Mouse (Mus musculus) neural tube, embryonic 14.5 days (tissue): ENCODE measurements around the gene Agap1. TPM values are rescaled to one million over a fixed set of nuclear protein-coding genes. Genes with fewer than 3 reads are reported as not detected.

Experiments
- ATAC-seq: fragments of 200-750 bp; cut with Nextera tagmentation; 2 replicates; pipeline ENCODE4 v1.8.0; 2017; ENCODE audit warnings: low read depth, mild to moderate bottlenecking, moderate TSS enrichment, moderate library complexity
- H3K27ac ChIP-seq: fragments of 300-500 bp; sonication (generic); 2 replicates; pipeline ENCODE4 v1.5.1; 2014; ENCODE audit warnings: low read depth, mild to moderate bottlenecking, control low read depth, low read length, moderate library complexity, mixed read lengths
- H3K27me3 ChIP-seq: fragments of 300-500 bp; sonication (generic); 2 replicates; pipeline ENCODE4 v1.6.1; 2014; ENCODE audit warnings: low read length; ENCODE audit not compliant: control insufficient read depth, insufficient read depth
- H3K36me3 ChIP-seq: fragments of 300-500 bp; sonication (generic); 2 replicates; pipeline ENCODE4 v1.6.1; 2014; ENCODE audit warnings: low read length, mixed read lengths; ENCODE audit not compliant: control insufficient read depth, insufficient read depth
- H3K4me1 ChIP-seq: fragments of 300-500 bp; sonication (generic); 2 replicates; pipeline ENCODE4 v1.6.1; 2014; ENCODE audit warnings: low read length; ENCODE audit not compliant: control insufficient read depth, insufficient read depth
- H3K4me2 ChIP-seq: fragments of 300-500 bp; sonication (generic); 2 replicates; pipeline ENCODE4 v1.6.1; 2014; ENCODE audit warnings: mild to moderate bottlenecking, low read depth, low read length, control low read depth
- H3K4me3 ChIP-seq: fragments of 300-500 bp; sonication (generic); 2 replicates; pipeline ENCODE4 v1.5.1; 2014; ENCODE audit warnings: low read depth, low read length, control low read depth, mixed read lengths
- H3K9ac ChIP-seq: fragments of 300-500 bp; sonication (generic); replicated peaks from 2 replicates; pipeline ENCODE4 v1.6.1; 2014; ENCODE audit warnings: low read depth, mild to moderate bottlenecking, control low read depth, low read length, mixed read lengths
- H3K9me3 ChIP-seq: fragments of 300-500 bp; sonication (generic); 2 replicates; pipeline ENCODE4 v1.6.1; 2016; ENCODE audit warnings: low read length; ENCODE audit not compliant: control insufficient read depth
- WGBS: fragments of 180-500 bp; shearing (Covaris S2); extraction: QIAGEN DNeasy Blood & Tissue Kit; methylation state at CpG from one replicate; pipeline ENCODE4 v1.1.7; 2014; 5-methylcytosine and 5-hydroxymethylcytosine counted together
- polyA plus RNA-seq: library from polyadenylated mRNA; unstranded; fragments of >200 nt; fragmentation: Nextera tagmentation; extraction: Ambion mirVana; gene quantifications from 2 replicates; pipeline ENCODE4 v1.2.1, GENCODE M21; 2014

The Agap1 gene
- polyA plus RNA-seq, 1 experiment from 2014 or later = 76.4 TPM

DNA sequence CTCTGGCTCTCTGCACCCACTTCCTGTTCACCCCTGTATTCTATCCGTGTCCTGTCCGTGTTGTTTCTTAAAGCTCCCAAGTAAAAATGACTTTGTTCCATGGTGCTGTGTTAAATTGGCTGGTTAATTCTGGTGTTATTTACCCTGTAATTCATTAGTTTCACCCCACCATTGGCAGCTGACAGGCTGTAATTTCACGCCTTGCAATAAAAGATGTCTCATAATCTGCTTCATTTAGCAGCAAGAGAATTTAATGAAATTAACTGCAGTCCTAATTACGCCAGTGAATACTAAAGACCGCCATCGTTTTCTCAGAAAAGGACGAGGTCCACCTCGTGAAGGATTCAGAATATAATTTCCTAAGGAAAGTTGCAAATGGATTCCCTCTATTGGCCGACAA, 245.6 kb downstream of the Agap1 start:
- Histone ChIP-seq H3K4me1 (peaks cover 40% of the 10 kb centered on the region), H3K27ac (no peak overlapping the region), H3K36me3 (0 out of 2 replicates have a peak, but pooled peaks cover 3% of the 10 kb centered on the region), H3K27me3 (no peaks in the 10 kb centered on the region), H3K9me3 (no peaks in the 10 kb centered on the region), H3K9ac (no peak overlapping the region), H3K4me2 (no peak overlapping the region), H3K4me3 (no peak overlapping the region)
- no peak for ATAC-seq
- WGBS = 41% methylated on average over 9 of the region's 9 CpGs

DNA sequence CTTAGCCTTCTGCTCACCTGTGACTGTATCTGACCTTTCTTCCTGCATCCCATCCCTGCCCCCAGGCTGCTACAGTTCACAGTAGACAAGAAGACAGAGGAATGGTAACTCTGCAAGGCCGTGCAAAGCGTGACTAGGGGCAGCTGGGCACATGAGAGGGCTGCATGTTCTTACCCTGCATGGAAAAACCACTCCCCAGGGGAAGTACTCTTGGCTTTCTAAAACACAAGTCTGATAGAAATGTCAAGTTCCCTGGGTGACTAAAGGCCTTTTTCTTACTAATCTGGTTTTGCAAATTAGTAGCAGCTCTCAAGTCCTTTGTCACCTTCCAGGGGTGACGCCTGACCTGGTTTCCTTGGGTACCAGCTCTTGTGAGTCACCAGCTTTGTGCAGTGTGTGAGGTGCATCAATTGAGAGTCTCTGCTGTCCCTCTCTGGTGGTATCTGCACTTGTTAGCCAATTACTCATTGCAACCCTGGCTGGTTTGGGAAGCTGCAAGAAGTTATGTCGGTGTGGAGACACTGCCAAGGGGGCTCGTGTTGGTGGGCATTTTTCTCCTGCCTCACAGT, 246.6 kb downstream of the Agap1 start:
- H3K36me3 ChIP-seq = no peaks in the 10 kb centered on the region; the same call in 1 of the 2 replicates
- 85% methylated on average over 5 of the region's 5 CpGs for WGBS
- no peaks in the 10 kb centered on the region for H3K27me3 ChIP-seq
- no peak overlapping the region for H3K4me2 ChIP-seq
- no peak overlapping the region for H3K27ac ChIP-seq
- H3K9me3 ChIP-seq = no peaks in the 10 kb centered on the region
- H3K4me1 ChIP-seq = peaks cover 40% of the 10 kb centered on the region
- no peak for ATAC-seq
- no peak overlapping the region for H3K9ac ChIP-seq
- H3K4me3 ChIP-seq = no peak overlapping the region

- H3K9ac ChIP-seq = no peak overlapping the region
- no peaks in the 10 kb centered on the region; the same call in 1 of the 2 replicates for H3K36me3 ChIP-seq
- no peaks in the 10 kb centered on the region for H3K9me3 ChIP-seq
- peaks cover 40% of the 10 kb centered on the region for H3K4me1 ChIP-seq
- peak; percentile 42; the same call in 1 of the 2 replicates for ATAC-seq
- no peaks in the 10 kb centered on the region for H3K27me3 ChIP-seq
- WGBS = 5% methylated on average over 13 of the region's 13 CpGs
- H3K4me2 ChIP-seq = no peak overlapping the region
- no peak overlapping the region for H3K4me3 ChIP-seq
- no peak overlapping the region for H3K27ac ChIP-seq
Measured at GRCm38 (mm10) chr1:89703294-89703693, 248.7 kb downstream of the Agap1 start.

GRCm38 (mm10) chr1:89705670-89706069, 251.1 kb downstream of the Agap1 start:
- Histone ChIP-seq H3K9me3 (no peaks in the 10 kb centered on the region), H3K9ac (no peak overlapping the region), H3K4me3 (no peak overlapping the region), H3K27me3 (no peaks in the 10 kb centered on the region), H3K27ac (no peak overlapping the region), H3K4me1 (peaks cover 28% of the 10 kb centered on the region), H3K36me3 (no peaks in the 10 kb centered on the region; the same call in 1 of the 2 replicates), H3K4me2 (no peak overlapping the region)
- 94% methylated on average over 6 of the region's 6 CpGs for WGBS
- ATAC-seq = no peak

DNA sequence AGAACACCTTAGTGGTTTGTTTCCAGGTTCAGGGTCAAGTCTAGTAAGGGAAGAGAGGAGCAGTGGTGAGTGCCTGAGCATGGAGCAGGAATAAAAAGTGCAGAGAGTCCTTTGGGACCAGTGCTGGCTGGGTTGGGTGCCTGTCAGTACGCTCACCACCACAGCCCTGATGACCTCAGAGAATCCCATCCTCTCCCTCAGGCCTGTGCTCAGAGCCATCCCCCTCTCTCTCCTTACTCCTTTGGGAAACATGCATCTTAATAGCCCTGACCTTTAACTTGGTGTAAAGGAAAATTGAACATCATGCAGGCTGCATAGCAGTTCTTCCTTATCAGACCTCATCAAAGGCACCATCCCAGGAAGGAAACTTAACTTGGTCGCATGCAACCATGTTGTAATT, 252.3 kb downstream of the Agap1 start:
- Histone ChIP-seq H3K4me3 (no peak overlapping the region), H3K9me3 (no peaks in the 10 kb centered on the region), H3K27ac (no peak overlapping the region), H3K27me3 (no peaks in the 10 kb centered on the region), H3K4me2 (no peak overlapping the region), H3K9ac (no peak overlapping the region), H3K4me1 (peaks cover 17% of the 10 kb centered on the region), H3K36me3 (no peaks in the 10 kb centered on the region; the same call in 1 of the 2 replicates)
- ATAC-seq = no peak
- 73% methylated on average over 2 of the region's 2 CpGs for WGBS

- Histone ChIP-seq H3K4me2 (no peak overlapping the region), H3K27me3 (no peaks in the 10 kb centered on the region), H3K27ac (no peak overlapping the region), H3K9me3 (no peaks in the 10 kb centered on the region), H3K9ac (no peak overlapping the region), H3K4me3 (no peak overlapping the region), H3K4me1 (peaks cover 7% of the 10 kb centered on the region), H3K36me3 (peaks cover 3% of the 10 kb centered on the region; the same call in 1 of the 2 replicates)
- no peak for ATAC-seq
- WGBS = 34% methylated on average over 15 of the region's 15 CpGs
Measured at GRCm38 (mm10) chr1:89707756-89708480, 253.3 kb downstream of the Agap1 start.

GRCm38 (mm10) chr1:89709824-89710223, 255.2 kb downstream of the Agap1 start:
- WGBS = 48% methylated on average over 5 of the region's 5 CpGs

DNA sequence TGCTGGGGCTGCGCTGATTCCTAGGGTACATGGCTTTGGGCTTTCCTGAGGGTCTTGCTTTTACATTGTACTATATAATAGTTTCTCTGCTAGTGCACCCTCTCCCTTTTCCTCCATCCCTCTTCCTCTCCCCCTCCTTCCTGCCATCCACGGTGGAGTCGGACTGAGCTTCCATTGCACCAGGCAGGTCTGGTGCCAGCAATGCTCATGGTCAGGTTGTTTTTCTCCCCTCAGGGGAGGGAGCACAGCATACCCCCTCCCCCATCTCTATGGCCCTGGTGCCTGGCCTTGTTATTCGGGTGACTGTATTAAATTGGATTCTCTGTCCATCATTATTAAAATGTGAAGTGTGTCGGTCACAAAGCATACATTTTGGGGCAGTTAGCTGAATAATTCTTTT, 259.1 kb downstream of the Agap1 start:
- no peak overlapping the region for H3K9ac ChIP-seq
- ATAC-seq = no peak
- H3K9me3 ChIP-seq = no peaks in the 10 kb centered on the region
- no peak overlapping the region for H3K27ac ChIP-seq
- H3K4me2 ChIP-seq = no peak overlapping the region
- H3K4me3 ChIP-seq = no peak overlapping the region
- H3K4me1 ChIP-seq = peaks cover 15% of the 10 kb centered on the region
- whole genome bisulfite sequencing = 29% methylated on average over 5 of the region's 5 CpGs
- 0 out of 2 replicates have a peak, but pooled peaks cover 3% of the 10 kb centered on the region for H3K36me3 ChIP-seq
- no peaks in the 10 kb centered on the region for H3K27me3 ChIP-seq

More at GRCm38 (mm10) chr1:89709824-89710223, 255.2 kb downstream of the Agap1 start:
- Histone ChIP-seq H3K4me2 (no peak overlapping the region), H3K9me3 (no peaks in the 10 kb centered on the region), H3K4me3 (no peak overlapping the region), H3K4me1 (peaks cover 4% of the 10 kb centered on the region; the same call in 1 of the 2 replicates), H3K36me3 (peaks cover 3% of the 10 kb centered on the region; the same call in 1 of the 2 replicates), H3K27ac (no peak overlapping the region), H3K27me3 (no peaks in the 10 kb centered on the region), H3K9ac (no peak overlapping the region)
- no peak for ATAC-seq
